Mouse (Mus musculus): ENCODE measurements at regions not wholly inside any gene's neighbourhood (a gene's known extent, or its start where the extent isn't known, plus 50 kb on each side); places are given as distances from the start of the nearest gene placed in this dataset.

DNA sequence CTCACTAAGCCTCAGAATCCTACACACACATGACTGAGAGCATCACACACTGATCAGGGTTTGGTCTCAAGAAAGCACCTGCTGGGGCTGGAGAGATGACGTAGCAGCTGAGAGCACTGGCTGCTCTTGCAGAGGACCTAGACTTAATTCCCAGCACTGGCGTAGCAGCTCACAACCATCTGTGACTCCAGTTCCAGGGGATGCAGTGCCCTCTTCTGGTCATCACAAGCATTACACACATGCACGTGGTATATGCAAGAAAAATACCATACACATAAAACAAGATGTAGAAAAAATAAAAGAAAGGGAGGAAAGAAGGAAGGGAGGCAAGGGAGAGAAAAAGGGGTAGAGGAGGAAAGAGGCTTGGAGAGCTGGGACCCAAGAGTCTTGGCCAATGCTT lies 98.8 kb upstream of the Tbx3 start:
- TF ChIP-seq NANOG (IDR thresholded peaks at IDR 0.05; ENCODE audit: borderline replicate concordance, low read length), result no peak
- peak; percentile 70 for TF ChIP-seq CTCF (conservative IDR thresholded peaks at IDR 0.05; ENCODE audit: low read length)
- no peak for TF ChIP-seq POU5F1 (IDR thresholded peaks at IDR 0.05; ENCODE audit: borderline replicate concordance, low read length)
